Mouse (Mus musculus): ENCODE measurements at regions not wholly inside any gene's neighbourhood (a gene's known extent, or its start where the extent isn't known, plus 50 kb on each side); places are given as distances from the start of the nearest gene placed in this dataset.

GRCm38 (mm10) chr12:65944251-65944650 is 339.9 kb downstream of the Rpl10l start:
- no peak for DNase-seq (ENCODE audit: low read depth, low spot score)

GRCm38 (mm10) chr12:65942166-65942565 is 342.0 kb downstream of the Rpl10l start:
- no peak for DNase-seq (ENCODE audit: low read depth, low spot score)

- DNase-seq (ENCODE audit: low read depth, low spot score): no peak
Observed at GRCm38 (mm10) chr12:65931848-65932247, 352.4 kb downstream of the Rpl10l start.

DNA sequence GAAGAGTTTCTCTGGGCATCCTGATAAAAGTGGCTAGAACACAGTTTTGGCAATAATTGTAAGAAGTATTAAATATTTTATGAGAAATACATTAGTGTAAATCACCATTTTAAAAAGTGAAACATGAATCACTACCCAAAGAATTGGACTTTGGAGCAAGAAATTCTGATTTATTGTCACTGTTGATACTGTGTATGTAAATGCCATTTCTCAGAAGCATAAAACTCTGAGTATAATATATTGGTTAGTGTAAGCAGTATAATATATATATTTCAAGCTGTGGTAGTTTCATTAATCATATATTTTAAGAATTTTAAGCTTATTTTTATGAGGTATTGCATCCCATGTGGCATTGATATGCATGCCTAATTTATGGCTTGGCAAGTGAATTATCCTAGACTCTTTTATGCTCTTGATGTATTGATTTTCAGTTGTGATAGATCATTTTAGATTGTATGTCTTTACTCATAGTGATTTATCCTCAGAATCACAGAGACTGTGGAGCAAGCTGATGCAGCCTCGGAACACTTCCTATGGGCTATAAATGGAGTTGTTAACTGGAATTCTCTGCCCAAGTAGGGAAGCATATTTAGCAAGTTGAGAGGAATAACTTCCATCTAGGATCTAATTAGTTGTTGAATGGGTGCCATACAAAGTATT is 354.4 kb downstream of the Rpl10l start:
- peak; percentile 15 for DNase-seq (ENCODE audit: low read depth, low spot score)
